Mouse (Mus musculus) spleen, adult 12 weeks (tissue): ENCODE results near the gene Hif3a.
"Not testable (repeated sequence)": the region's sequence is repeated elsewhere in the genome, so short reads cannot be mapped to it uniquely, and the experiment has no call there.

Experiments
- DNase-seq: peaks from one replicate; pipeline ENCODE4 v3.0.0; 2022; ENCODE audit warnings: low spot score

Gene Hif3a

DNA sequence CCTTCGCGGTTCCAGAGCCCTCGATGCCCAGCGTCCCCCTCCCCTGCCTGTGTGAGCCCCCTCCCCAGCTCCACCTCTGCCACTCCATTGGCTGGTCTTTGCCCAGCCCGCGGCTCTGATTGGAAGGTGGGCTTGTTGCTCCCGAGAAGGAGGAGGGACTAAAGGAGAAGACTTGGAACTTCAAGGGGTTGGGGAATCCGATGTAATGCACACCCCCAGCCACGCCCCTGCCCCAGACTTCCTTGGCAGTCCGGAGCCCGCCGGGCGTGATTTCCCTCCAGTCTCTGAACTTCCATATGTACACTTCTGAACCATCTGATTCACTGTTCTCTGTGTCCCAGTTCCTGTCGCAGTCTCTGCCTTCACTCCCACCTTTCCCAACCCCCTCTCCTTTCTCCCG lies at the start of gene Hif3a:
TSS of gene Hif3a (minus strand) at position 39 of the 400 bp plus-strand sequence.
- no peak for DNase-seq

DNA sequence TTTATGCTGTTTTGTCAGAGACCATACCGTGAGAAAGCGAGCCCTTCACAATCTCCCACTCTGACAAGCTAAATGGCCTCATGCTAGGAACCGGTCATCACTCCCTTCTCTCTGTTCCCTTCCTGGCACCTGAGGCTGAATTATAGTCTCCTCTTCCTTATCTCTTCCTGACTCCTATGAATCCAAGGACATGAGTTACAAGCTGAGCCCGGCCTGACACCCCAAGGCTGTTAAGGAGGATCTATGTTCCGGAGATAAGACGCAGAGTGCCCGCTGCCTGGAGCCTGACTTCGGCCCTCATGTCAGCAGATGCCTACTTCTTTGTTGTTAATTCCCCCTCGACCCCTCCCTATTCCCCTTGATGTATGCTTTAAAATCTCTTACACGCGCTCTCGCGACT lies 39.4 kb upstream of the Hif3a start:
- DNase-seq, result not testable (repeated sequence)

DNA sequence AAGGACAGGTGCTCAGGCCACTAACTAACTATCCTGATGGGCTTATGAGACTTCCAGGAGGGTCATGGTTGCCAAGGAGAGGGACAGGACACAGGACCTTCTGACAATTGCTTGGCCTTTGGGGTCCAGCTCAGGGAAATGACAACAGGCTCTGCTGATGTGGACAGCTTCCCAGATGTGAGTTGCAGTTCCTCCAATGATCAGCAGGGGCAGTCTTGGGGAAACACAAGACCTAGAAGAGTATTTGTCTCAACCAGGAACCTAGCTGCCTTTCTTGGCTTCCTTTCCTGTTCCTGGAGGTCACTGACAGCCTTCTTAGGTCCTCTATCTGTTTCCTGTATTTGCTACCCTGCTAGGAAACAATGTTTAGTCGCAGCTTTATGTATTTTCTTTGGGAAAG lies 29.1 kb upstream of the Hif3a start:
- no peak for DNase-seq

DNA sequence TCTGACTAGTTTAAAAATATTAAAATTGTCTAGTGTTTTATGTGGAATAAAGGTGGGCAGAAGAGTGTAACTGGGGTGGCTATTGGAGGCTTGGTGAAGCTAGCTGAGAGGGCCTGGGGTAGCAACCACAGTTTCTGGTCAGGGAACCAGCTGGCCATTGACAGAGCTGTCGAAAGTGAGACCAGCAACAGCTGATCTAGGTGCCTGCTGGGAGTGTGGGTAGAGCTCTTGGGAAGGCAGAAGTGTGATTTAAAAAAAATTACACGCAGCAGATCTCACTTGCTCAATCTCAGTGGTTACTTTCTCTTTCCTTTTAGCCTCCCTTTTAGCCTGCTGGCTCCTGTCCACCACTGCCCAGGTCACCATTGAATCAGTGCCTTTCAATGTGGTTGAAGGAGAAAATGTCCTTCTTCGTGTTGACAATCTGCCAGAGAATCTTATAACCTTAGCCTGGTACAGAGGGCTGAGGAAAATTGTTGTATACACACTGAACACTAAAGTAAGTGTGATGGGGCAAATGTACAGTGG lies 27.9 kb upstream of the Hif3a start:
- DNase-seq, result no peak

DNA sequence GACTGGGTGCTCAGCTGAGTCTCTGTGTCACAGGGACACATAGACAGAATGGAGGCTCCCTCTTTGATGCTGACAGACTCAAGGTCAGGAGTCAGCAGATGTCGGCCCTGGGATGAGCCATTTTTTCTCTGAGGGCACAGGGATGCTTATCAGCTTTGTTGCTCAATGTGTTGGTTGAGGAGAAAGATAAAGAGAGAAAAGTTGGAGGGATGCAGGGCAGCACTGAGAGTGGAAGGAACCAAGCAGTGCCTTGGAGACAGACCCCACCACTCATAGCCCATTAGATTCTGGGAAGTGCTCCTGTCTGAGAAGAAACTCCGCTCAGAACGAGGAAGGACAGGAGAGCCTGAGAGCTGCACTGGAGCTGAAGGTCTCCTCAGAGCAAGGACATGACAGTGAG lies 25.5 kb upstream of the Hif3a start:
- no peak for DNase-seq

DNA sequence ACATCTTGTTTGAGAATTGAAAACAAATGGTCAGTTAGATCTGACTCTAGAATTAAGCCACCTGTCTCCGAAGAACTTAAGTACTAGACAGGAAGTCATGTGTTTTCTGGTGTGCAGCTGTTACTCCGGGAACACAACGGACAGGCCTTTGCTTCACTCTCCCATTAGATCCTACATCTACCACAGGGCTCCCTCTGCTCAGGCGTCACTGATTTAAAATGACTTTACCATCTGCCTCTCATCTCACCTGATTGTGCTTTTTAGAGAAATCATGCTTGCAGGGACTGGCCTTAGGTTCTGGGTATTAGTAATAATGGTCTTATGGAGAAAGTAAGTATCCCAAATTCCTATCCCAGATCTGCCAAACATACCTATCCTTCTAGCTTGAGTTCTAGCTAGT lies 20.5 kb upstream of the Hif3a start:
- DNase-seq, result no peak

DNA sequence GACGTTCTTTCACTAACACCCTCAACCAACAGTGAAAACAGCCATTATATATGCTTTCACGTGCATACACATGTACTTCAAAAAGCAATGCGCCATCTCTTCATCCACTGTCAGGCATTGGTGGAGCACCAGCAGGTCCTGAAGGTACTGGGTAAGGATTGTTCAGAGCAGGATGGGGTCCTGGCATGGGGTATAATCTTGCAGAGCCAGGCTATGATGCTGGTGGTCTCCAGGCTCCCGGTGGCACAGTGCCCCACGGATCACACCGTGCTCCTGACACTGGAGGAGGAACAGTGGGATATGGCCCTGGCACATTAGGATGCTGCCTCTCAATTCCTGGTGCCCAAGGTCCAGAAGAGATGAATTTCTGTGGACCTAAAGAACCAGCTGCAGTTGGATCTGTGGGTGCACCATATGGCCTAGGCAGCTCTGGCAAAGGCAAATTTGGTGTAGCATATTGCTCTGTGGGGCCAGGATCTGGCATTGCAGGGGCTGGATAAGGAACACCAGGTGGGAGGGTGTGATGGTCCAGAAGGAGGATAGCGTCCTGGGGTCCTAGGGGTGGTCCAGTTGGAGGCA lies 15.9 kb upstream of the Hif3a start:
- no peak for DNase-seq

DNA sequence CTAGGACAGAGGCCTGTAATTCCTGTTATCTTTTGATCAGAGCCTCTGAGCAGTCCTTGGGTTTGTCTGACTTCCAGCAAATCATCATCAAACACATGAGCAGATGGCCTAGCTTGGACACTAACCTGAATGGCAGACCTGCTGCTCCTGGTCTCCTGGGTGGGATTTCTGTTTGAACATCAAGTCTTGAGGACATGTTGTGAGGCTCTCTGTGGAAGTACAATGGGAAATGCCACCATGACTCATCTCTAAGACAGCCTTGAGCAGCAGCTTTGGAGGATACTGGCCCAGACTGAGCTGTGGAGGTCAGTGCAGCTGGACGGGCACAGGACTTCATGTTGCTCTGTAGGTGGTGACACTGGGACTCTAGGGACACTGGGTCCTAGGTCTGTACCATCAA lies 14.3 kb upstream of the Hif3a start:
- no peak for DNase-seq

DNA sequence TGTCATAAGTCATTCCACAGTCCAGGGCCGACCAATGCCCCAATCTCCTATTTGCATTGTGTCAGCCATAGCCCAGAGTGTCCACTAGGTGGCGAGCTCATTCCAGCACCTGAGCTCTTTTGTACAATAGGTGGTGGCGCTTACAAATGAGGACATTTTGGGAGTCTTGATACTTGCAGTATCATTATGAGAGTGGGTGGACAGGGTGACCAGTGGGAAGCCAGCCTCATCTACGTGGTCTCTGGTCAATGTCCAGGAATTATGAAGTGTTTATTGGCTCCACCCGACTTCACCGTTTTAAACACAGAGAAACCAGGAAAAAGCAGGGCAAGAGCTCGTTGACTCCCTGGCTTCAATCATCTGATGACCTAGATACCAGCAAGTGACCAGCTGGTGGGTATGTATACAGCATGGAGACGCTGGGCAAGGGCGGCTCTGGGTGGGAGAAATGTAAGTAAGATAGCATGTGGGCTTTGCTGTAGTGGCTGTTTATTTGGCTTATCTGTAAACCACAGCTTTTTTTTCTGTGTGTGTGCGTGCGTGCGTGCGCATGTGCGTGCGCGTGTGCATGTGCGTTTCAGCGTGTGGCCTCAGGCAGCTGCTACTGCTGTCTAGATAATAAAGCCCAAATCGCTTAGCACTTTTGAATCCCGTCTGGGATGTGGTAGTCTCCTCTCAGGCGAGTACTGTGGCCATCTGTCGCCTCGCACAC lies 11.8 kb upstream of the Hif3a start, which contains the start of gene Psg16:
TSS of gene Psg16 (plus strand) at position 137 of the 712 bp plus-strand sequence.
- DNase-seq, result peak; percentile 32

DNA sequence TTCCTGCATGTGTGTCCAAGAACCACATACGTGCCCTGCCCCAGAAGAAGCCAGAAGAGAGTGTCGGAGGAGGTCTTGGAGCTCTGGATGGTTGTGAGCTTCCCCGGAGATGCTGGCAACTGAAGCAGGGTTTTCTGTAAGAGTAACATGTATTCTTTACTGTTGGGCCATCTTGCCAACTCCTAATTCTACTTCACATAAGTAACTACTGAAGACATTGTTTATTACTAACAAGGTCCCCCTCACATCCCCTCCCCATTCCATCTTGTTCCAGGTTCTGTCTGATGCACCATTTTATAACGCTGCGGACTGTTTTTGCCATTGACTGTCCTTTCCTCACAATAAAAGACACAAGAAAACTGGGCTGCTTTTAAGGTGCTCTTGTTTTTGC lies 11.3 kb upstream of the Hif3a start:
- DNase-seq, result no peak

DNA sequence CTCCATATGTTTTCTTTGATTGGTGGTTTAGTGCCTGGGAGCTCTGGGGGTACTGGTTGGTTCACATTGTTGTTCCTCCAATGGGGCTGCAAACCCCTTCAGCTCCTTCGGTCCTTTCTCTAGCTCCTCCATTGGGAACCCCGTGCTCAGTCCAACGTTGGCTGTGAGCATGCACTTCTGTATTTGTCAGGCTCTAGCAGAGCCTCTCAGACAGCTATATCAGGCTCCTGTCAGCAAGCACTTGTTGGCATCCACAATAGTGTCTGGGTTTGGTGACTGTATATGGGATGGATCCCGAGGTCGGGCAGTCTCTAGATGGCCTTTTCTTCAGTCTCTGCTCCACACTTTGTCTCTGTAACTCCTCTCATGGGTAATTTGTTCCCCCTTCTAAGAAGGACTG lies 5.4 kb upstream of the Hif3a start:
- not testable (repeated sequence) for DNase-seq

DNA sequence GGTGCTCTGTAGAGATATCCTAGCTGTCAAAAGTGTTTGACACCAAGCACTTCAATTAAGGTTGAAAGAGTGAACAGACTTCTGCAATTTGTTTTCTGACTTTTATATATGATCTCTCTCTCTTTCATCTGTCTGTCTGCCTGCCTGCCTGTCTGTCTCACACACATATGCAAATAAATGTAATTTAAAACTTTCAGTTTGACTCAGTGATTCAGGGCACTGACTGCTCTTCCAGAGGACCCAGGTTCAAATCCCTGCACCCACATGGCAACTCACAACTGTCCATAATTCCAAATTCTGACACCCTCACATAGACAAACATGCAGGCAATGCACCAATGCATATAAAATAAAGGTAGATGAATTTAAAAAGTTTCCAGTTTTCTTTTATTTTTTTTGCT lies 4.8 kb upstream of the Hif3a start:
- no peak for DNase-seq

DNA sequence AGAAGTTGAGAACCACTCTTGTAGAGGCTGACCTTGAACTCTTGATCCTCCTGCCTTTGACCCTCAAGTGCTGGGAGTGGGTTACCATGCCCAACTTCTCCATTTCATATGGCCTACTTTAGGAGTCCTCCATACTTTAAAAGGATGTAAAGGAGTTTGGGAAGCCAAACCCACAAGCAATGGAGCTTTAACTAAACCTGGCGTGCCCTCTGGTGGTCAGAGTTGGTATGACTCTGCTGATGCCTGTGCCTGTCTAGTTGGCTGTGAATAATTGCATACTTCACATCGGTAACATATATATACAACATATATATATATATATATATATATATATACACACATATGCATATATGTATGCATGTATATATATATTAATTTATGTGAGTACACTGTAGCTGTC lies 4.2 kb upstream of the Hif3a start:
- peak; percentile 69 for DNase-seq

DNA sequence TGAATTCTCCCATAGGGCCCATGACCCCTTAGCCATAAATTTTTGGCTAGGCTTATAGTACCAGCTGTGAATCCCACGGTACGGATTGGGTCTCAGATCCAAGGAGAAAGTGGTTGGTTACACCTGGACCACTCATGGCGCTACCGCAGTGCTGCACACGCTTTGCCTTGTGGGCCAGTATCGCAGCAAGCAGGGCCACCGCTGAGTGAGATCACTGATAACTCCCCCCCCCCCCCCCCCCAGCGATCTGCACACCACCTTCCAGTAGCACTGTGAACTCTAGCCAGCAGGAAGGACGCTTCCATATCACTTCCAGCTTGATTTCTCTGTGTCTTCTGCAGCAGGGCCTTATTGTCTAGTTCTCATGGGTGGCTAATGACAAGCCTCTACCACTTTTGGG lies 3.4 kb upstream of the Hif3a start:
- DNase-seq, result no peak

DNA sequence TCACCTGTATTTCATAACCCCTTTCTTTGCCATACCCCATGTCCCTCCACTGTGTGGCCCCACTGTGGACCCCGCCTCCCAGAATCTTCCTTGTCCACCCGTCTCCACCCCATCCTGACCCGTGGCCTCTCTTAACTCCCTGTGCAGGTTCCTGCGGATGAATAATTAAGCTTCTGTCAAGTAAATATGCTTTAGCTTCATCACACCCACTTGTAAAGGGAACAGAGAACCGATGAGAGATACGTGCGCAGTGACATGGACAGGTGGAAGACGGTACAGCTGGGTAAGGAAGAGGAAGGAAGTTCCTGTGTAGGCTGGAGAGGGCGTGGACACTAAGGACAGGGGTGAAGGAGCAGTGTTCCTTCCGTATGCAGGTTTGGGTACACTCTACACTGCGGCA lies 618 bp upstream of the Hif3a start:
- no peak for DNase-seq

DNA sequence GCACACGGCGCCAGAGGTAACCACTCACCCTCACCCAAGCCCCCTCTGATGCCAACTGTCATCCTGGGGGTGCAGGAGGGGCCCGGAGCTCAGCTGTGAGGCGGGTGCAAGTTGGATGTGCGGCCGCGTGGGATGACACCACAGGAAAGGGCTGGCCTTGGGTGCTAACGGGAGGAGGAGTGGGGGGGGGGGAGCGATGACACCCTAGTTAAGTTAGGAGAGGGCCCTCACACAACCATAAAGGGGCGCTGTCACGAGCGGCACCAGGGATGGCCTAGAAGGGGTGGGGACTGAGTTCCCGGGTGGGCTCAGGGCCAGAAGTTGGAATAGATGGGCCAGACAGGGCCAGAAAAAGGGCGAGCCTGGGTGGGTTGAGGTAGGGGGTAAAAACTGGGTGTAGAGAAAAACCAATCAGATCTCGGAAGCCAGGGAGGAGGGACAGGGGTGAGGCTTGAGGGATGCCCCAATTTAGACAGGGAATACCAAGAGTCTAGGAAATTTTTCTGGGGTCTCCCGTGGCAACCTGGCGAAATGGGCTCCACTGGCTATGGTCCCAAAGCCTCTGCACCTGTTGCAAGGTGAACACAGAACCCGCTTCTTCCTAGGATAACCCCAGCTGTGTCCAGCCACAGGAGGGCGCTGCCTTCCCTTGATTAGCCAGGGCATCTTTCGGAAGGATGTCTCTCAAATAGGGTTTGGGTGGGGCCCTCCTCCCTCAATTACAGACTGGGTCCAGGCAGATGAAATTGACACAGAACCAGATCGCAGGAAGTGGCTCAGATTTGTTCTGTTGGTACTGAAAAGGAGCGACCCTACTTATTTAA lies 1.2 kb downstream of the Hif3a start:
- DNase-seq, result no peak

DNA sequence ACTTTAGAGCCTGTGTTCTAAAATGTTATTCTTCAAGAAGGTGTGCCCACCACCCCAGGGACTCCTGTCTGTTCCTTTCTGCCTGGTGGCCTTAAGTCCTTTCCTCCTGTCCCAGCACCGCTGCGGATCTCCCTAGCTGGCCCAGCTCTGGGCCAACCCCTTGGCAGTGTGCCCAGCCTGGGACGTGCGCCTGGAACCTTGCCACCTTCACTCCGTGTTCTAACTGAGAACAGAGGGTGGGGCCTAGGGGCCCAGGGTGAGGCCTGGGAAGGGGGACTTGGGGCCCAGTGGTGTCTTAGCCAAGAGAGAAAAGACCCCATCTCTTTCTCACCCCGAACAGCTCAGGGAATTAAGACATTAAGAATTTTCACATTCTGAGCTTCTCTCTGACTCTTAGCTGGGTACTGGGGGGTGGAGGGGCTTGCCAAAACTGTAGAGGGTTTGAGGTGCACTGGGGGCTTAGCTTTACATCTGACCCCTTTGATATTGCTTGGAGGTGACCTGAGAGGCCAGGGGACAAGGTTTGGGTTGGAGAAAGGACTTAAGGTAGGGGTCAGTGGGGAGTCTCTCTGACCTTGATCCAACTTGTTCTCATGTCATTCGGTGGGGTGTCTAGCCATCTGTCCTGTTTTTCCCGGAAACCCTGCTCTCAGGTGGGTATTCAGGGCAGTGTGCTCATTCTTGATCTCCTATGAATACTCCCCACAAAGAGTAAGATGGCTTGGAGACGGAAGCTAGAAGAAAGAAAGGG lies 2.0 kb downstream of the Hif3a start:
- peak; percentile 44 for DNase-seq

DNA sequence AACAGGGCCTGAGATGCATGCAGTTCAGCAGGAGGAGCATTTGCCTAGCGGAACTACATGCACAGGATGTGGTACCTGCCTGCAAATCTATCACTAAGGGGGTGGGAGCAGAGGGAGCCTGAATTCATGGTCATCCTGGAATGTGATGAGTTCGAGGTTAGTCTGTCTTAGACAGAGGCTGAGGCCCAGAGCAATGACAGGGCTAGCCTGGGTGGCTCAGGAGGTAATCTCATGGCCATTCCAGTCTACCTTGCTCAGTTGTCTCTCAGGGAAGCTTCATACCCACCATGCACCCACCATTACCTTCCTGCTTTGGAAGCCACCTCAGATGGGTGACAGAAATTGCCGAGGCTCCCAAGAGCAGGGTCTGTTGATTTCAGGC lies 2.8 kb downstream of the Hif3a start:
- no peak for DNase-seq

DNA sequence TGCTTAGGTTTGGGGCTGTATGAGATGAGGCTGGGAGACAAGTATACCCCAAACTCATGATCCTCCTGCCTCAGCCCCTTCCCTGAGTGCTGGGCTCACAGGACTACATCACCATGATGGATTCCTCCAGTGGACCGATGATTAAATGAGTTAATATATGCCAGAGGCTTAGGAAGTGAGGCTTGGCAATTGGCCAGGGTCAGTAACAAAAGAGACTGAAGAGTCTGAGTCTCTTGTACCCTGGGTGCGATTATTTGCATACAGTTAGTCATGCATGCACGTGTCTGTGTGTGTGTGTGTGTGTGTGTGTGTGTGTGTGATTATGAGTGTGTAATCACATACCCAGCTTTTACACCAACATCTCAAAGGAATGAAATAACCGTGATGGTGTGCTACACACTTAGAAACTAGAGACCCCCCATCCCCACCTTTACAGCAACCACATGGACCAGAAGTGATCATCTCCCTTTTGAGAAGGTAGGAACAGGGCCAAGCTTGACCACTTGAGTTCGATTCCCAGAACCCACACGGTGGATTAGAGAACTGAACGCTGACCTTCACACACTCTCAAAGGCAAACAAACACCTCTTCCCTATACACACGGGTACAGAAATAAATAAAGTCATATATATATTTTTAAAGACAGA lies 3.3 kb downstream of the Hif3a start:
- no peak for DNase-seq

DNA sequence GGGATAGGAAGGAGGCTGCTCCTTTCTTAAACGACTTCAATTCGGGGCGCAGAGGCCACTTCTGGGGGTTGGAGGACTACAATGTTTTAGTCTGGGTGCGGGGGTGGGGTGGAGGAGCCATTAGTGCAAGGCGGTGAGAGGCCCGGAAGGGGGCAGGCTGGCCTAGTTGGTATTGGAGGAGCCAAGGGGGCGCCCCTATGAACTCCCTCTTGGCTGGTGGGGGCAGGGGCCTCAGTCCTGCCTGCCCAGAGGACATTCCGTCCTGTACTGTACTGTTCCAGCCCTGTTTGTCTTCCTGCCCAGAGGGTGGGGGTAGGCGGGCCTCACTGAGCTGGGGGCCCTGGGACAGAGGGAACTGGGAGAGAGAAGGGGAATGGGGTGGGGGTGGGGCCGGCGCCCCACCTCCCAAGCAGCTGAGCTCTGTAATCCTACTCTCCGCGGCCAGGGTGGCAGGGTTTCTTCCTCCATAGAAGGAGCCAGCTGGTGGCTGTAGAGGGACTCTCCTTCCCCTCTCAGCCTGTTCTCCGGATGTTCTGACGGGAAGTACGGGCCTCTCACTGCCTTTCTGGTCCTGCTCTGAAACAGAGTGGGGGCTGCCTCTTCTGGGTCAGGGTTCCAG lies 4.0 kb downstream of the Hif3a start:
- no peak for DNase-seq
